Mouse (Mus musculus): ENCODE measurements around the gene Wipf3. TPM values are rescaled to one million over a fixed set of nuclear protein-coding genes. Genes with fewer than 3 reads are reported as not detected.

Gene Wipf3
- total and polyA plus RNA-seq, 3 experiments: 0.64 to 1.3 (median 1.2) TPM

GRCm38 (mm10) chr6:54447353-54447752 is 17.9 kb downstream of the Wipf3 start:
- Histone ChIP-seq H3K79me2 (replicated peaks; ENCODE audit: control insufficient read depth, extremely low read depth, insufficient read depth, poor library complexity, severe bottlenecking) (no peaks in the 10 kb centered on the region), H3K4me2 (ENCODE audit: insufficient read depth, low read depth, poor library complexity, severe bottlenecking) (no peak overlapping the region), H3K4me1 (ENCODE audit: control insufficient read depth in 1 of 2, insufficient read depth in 2 of 2) (peaks cover 11 to 40% of the 10 kb centered on the region in 2 experiments), H3K27me3 (replicated peaks) (no peaks in the 10 kb centered on the region), H3K9me3 (replicated peaks; ENCODE audit: low read length) (no peaks in the 10 kb centered on the region), H3K9ac (ENCODE audit: insufficient read depth, low read depth) (no peak overlapping the region), H3K4me3 (replicated peaks in 1 of 3; ENCODE audit: low read depth in 2 of 3, low read length in 2 of 3, poor library complexity in 1 of 3) (no peak overlapping the region), H3K27ac (ENCODE audit: insufficient read depth, low read depth) (no peak overlapping the region), H3K36me3 (replicated peaks in 1 of 2; ENCODE audit: control insufficient read depth in 1 of 2, insufficient read depth in 1 of 2, low read length in 1 of 2) (no peaks in the 10 kb centered on the region)
- in situ Hi-C loops (cut with MboI; ENCODE audit: low pct_ligation_motif_present, low pct_unique_long_range_greater_than_20kb, low sequenced_read_pairs): loop anchor here (10.0 kb wide), 1 partner anchor 53 kb away; no protein-coding TSS in a partner anchor
- DNase-seq (ENCODE audit: extremely low read depth): no peak
- dilution Hi-C loops (cut with MboI; ENCODE audit: extremely low pct_ligation_motif_present, extremely low pct_unique_long_range_greater_than_20kb, low sequenced_read_pairs): no loop called here
- TF ChIP-seq CHD1 (IDR thresholded peaks at IDR 0.05; ENCODE audit: low read depth, low read length): no peak

DNA sequence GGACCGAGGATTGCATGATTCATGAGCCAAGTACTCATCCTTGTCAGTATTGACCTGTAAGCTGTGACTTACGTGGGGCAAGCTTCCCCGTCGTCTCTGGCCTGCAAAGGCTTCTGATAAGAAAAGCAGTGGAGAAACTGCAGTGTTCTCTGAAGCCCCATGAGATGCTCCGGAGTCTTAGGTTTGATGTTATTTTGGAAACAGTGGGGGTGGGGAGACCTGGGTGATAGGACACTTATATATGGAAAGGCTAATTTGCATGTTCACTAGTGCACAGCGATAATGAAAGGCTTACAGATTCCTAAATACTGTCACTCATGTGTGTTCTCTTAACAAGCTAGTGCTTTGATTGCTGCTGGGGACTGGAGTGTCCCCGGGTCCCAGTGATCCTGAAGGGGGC is 30.3 kb downstream of the Wipf3 start:
- peaks cover 3% of the 10 kb centered on the region for H3K9me3 ChIP-seq (replicated peaks; ENCODE audit: low read length)
- peaks cover 12 to 45% of the 10 kb centered on the region in 2 experiments for H3K4me1 ChIP-seq (ENCODE audit: control insufficient read depth in 1 of 2, insufficient read depth in 2 of 2)
- H3K4me3 ChIP-seq (replicated peaks in 1 of 3; ENCODE audit: low read depth in 2 of 3, low read length in 2 of 3, poor library complexity in 1 of 3): peak overlapping the region in 1 of 3 experiments; percentile 11
- H3K27me3 ChIP-seq (replicated peaks): no peaks in the 10 kb centered on the region
- no peak overlapping the region for H3K9ac ChIP-seq (ENCODE audit: insufficient read depth, low read depth)
- H3K79me2 ChIP-seq (replicated peaks; ENCODE audit: control insufficient read depth, extremely low read depth, insufficient read depth, poor library complexity, severe bottlenecking): no peaks in the 10 kb centered on the region
- DNase-seq (ENCODE audit: extremely low read depth): peak; percentile 56
- TF ChIP-seq MAZ (IDR thresholded peaks at IDR 0.05; ENCODE audit: low read depth, low read length) (no peak), MAFK (IDR thresholded peaks at IDR 0.05; ENCODE audit: insufficient replicate concordance, low read length) (no peak), JUN (IDR thresholded peaks at IDR 0.05; ENCODE audit: insufficient read depth, low read depth, low read length) (no peak), ETS1 (conservative IDR thresholded peaks at IDR 0.05; ENCODE audit: low read depth, low read length) (peak; percentile 29; the same call in 1 of the 2 replicates), RCOR1 (conservative IDR thresholded peaks at IDR 0.05; ENCODE audit: low read depth, low read length) (0 out of 2 replicates have a peak, but pooled peaks have one; percentile 29), MEF2A (IDR thresholded peaks at IDR 0.05; ENCODE audit: borderline replicate concordance, low read depth, low read length) (peak; percentile 60; the same call in 1 of the 2 replicates), KAT2A (IDR thresholded peaks at IDR 0.05; ENCODE audit: insufficient replicate concordance, low read length) (no peak), NRF1 (IDR thresholded peaks at IDR 0.05; ENCODE audit: low read depth, low read length) (no peak), GABPA (IDR thresholded peaks at IDR 0.05; ENCODE audit: insufficient replicate concordance, low read depth, low read length) (no peak), ELF1 (IDR thresholded peaks at IDR 0.05; ENCODE audit: low read depth, low read length) (no peak), SMC3 (IDR thresholded peaks at IDR 0.05; ENCODE audit: low read depth, low read length) (no peak), SIN3A (IDR thresholded peaks at IDR 0.05; ENCODE audit: low read length) (peak; percentile 17; the same call in 1 of the 2 replicates), CHD2 (IDR thresholded peaks at IDR 0.05; ENCODE audit: low read length) (no peak), TBP (conservative IDR thresholded peaks at IDR 0.05; ENCODE audit: low read depth, low read length) (no peak), MAX (IDR thresholded peaks at IDR 0.05; ENCODE audit: low read length) (no peak), IRF4 (IDR thresholded peaks at IDR 0.05; ENCODE audit: low read depth, low read length) (peak; percentile 18; the same call in 1 of the 2 replicates), ZC3H11A (IDR thresholded peaks at IDR 0.05; ENCODE audit: low read depth, low read length) (no peak), RAD21 (IDR thresholded peaks at IDR 0.05; ENCODE audit: low read depth, low read length) (no peak), NELFE (IDR thresholded peaks at IDR 0.05; ENCODE audit: low read depth, low read length) (no peak)
- peak overlapping the region; percentile 21; the same call in 1 of the 2 replicates for H3K27ac ChIP-seq (ENCODE audit: insufficient read depth, low read depth)
- no peaks in the 10 kb centered on the region for H3K36me3 ChIP-seq (replicated peaks in 1 of 2; ENCODE audit: control insufficient read depth in 1 of 2, insufficient read depth in 1 of 2, low read length in 1 of 2)
- in situ Hi-C loops (cut with MboI; ENCODE audit: low pct_ligation_motif_present, low pct_unique_long_range_greater_than_20kb, low sequenced_read_pairs) (no loop called here), dilution Hi-C loops (cut with MboI; ENCODE audit: extremely low pct_ligation_motif_present, extremely low pct_unique_long_range_greater_than_20kb, low sequenced_read_pairs) (no loop called here)
- H3K4me2 ChIP-seq (ENCODE audit: insufficient read depth, low read depth, poor library complexity, severe bottlenecking): peak overlapping the region; percentile 58
